Mouse (Mus musculus): Measurements from ENCODE around the gene Gosr2. TPM values are rescaled to one million over a fixed set of nuclear protein-coding genes. Genes with fewer than 3 reads are reported as not detected.

Gene Gosr2
- total RNA-seq (2022), result 10 to 100 TPM; 29.3 to 37.1 (median 34.4) TPM

GRCm38 (mm10) chr11:103697565-103698176 lies at the start of gene Gosr2:
Gene Gosr2, minus strand, starts transcription at chr11:103697898.
- peak; percentile 91 for DNase-seq (ENCODE audit: low spot score)

- DNase-seq (ENCODE audit: low spot score), result no peak
These were observed 37.5 kb upstream of the Gosr2 start for GRCm38 (mm10) chr11:103735046-103735781.

DNA sequence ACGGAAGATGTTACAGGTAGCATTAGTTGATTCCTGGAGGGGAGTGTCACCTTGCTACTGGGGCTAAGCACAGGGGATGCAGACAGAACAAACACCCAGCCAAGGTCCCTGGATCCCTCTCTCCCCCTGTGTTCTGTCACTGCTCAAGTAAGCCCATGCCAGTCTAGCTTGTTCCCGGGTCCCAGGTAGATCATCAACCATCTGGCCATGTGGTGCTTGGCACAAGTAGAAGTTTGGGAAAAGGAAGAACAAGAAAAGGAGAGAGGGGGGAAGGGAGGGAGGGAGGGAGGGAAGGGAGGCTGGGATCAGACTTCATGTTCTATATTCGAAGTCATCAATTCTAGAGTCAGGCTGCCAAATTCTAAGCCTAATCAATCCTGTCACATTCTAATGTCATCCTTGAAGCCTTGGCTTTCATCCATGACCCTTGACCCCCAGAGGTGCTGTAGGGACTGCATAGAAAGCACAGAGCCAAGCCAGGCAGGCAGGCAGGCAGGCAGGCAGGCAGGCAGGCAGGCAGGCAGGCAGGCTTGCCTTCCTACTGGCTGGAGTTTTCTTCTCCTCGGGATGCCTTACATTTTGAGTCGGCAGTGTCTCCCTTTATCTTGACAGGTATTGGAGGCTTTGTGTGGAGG lies 36.8 kb upstream of the Gosr2 start:
- DNase-seq (ENCODE audit: low spot score), result no peak

- no peak for DNase-seq (ENCODE audit: low spot score)
These were observed 36.3 kb upstream of the Gosr2 start for GRCm38 (mm10) chr11:103733961-103734360.

DNA sequence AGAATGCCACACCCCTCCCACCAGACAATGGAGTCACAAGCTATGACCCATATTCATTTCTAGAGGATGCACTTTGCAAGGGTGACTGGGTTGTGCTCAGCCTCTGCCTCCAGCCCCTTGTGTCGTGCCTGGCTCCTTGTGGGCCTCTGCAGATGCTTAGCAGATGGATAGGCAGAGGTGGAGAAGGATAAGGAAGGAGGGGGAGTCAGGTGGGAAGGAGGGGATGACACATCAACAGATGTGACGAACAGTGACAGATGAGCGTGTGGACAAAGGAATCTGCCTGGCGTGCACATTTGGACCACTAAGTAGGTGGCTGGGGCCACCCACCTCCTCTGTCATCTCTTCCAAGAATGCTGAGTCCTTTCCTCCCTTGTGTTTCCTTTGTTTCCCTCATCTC lies 35.4 kb upstream of the Gosr2 start:
- no peak for DNase-seq (ENCODE audit: low spot score)

GRCm38 (mm10) chr11:103732306-103732705 lies 34.6 kb upstream of the Gosr2 start:
- DNase-seq (ENCODE audit: low spot score), result no peak

- DNase-seq (ENCODE audit: low spot score), result no peak
These were observed 33.9 kb upstream of the Gosr2 start for GRCm38 (mm10) chr11:103731594-103731993.

GRCm38 (mm10) chr11:103729282-103729985 lies 31.7 kb upstream of the Gosr2 start:
- no peak for DNase-seq (ENCODE audit: low spot score)

DNA sequence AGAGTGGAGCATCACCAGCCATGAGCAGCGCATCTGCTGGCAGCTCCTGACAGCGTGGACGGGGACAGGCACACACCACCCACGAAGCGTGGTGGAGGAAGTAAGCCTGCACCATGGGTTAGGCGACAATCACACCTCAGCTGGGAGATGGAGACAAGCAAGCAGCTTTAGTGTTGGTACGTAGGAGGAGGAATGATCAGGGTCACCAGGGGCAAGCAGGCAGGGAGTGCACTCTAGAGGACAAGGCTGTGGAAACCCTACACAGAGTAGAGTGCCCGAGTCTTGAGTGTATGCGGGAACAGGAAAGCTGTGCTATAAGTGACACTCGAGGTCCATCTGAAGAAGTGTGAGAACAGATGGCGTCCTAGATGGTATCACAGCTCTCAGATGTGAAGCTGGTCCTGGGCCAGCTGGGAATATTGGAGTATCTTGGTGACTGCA lies 26.7 kb upstream of the Gosr2 start:
- DNase-seq (ENCODE audit: low spot score), result no peak

DNA sequence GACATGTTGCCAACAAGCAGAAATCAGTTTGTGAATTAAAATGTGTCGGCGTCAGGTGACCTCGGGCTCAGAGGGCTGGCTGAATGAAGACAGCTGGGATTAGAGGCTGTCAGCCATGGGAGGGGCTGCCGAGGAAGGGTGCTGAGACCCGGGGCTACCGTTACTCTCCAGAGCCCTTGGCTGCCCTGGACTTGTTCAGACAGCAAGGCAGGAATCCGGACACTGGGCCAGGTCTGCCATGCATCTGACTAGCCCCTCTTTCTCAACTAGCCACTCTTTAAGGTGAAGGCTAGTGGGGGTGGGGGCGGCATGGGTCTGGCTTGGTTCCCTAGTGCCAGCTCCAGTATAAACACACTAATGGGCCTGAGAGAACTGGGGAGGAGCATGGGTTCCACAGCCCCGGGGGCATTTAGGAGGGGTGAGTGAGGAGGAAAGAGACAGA lies 24.4 kb upstream of the Gosr2 start:
- DNase-seq (ENCODE audit: low spot score), result no peak

GRCm38 (mm10) chr11:103721468-103722039 lies 23.9 kb upstream of the Gosr2 start:
- DNase-seq (ENCODE audit: low spot score), result no peak

- no peak for DNase-seq (ENCODE audit: low spot score)
These were observed 21.7 kb upstream of the Gosr2 start for GRCm38 (mm10) chr11:103719436-103719835.

GRCm38 (mm10) chr11:103716971-103717370 lies 19.3 kb upstream of the Gosr2 start:
- DNase-seq (ENCODE audit: low spot score), result no peak

- DNase-seq (ENCODE audit: low spot score), result no peak
These were observed 16.4 kb upstream of the Gosr2 start for GRCm38 (mm10) chr11:103714074-103714473.

DNA sequence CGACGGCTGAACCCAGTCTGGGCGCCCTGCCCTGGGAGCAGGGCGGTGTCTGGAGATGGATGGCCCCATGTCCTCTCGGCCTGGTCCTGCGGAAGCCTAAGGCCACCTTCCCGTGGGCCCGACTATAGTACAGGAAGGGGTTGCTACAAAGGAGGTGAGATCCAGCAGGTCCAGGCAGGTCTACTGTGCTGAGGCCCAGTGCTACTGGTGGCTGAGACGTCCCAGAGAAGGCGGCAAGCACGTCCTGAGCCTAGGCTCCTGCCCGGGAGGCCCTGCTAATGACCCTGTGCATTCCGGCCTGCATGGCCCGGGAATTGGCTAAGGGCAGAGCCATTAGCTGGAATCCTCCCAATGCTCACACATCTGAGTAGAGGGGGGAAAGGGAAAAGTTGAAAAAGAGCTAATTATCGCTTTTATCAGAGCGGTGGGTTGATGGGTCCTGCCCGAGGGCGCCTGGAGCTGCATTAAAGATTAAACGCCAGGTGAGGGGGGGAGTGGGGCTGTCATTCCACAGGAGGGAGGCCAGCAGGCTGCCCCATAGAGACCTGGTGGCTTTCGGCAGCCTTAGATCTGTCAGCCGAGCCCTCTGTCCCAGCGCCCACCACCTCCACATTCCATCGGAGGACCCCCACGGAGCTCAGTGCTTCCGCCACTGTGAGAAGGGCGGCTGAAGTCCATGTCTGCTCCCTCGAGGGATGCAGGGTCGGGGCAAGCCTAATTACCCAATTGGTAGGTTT lies 14.3 kb upstream of the Gosr2 start:
- DNase-seq (ENCODE audit: low spot score), result no peak

GRCm38 (mm10) chr11:103709982-103710381 lies 12.3 kb upstream of the Gosr2 start:
- DNase-seq (ENCODE audit: low spot score), result no peak

DNA sequence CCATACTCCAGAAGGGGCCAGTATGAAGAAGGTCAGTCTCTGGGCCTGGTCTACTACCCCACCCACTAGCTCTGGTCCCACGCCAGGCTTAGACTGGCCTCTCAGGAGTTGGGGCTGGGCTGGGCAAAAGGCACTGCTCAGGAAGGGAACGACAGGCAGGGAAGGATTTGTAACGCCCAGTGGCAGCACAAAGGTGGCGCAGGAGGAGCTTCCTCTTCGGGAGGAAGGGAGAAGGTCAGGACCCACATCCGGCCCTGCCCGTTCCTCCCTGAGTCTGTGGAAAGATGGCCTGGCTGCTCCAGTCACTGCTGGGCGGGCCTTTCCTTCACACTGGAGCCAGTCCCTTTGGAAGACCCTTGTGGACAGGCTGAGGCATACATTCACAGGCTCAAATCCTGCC lies 9.3 kb upstream of the Gosr2 start:
- peak; percentile 71 for DNase-seq (ENCODE audit: low spot score)

DNA sequence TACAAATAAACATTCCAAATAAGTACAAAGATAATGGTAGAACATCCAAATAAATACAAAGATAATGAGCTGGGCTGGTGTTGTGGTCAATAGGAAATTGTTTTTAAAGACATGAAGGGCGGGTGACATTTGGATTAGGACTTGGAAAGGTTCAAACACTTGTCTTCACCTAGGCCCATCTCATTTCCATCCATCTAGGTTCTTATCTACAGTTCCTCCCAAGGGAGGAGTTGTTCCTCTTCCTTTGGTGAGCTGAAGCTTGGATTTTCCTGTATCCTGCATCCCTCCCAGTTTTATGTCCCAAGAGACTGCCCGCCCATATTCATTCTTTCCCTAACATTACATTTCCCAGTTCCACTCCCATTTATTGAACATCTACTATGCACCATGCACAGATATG lies 528 bp upstream of the Gosr2 start:
- peak; percentile 55 for DNase-seq (ENCODE audit: low spot score)

GRCm38 (mm10) chr11:103696851-103697564 lies 690 bp downstream of the Gosr2 start:
- no peak for DNase-seq (ENCODE audit: low spot score)

DNA sequence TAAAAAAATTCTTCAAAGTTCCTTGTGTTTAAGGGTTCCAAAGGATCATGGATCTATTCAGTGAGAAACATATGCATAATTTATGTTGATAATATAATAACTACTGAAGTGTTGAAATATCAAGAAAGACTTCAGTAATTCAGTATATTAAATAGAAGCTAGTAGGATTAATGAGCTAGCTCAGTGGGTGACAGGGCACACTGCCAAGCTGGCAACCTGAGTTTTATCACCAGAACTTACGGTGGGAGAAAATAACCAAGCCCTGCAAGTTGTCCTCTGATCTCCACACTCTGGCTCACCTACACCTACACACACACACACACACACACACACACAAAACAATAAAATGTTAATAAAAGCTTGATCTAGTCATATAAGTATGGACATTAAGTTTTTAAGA lies 4.5 kb downstream of the Gosr2 start:
- no peak for DNase-seq (ENCODE audit: low spot score)

All from heart, adult 8-10 months (tissue).